Mouse (Mus musculus) kidney, adult 8-10 months (tissue): ENCODE results near the gene Lexm.

ENCODE experiments used
- DNase-seq, 2 experiments: peaks; one replicate each; pipeline ENCODE4 v3.0.0; 2022

The Lexm gene

DNA sequence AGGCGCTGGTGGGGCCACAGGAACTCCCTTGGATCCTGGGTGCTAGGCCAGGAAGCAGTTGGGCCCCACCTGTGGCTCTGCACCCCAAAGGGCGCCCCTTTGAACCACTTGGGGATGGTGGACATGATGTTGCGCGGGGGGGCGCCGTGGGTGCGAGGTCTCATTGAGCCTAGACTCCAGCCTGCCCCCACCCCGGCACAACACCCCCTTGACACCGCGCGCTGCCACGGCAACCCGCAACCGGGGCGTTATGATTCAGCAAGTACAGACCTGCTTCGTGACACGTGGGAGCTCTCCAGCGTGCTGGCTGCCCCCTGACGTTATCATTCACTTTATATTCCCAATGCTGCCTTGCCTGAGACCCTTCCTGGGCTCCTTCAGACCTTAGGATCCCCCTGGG lies at the start of gene Lexm:
Lexm (minus strand) TSS at position 186 of the 400 bp plus-strand sequence.
- DNase-seq = no peak

DNA sequence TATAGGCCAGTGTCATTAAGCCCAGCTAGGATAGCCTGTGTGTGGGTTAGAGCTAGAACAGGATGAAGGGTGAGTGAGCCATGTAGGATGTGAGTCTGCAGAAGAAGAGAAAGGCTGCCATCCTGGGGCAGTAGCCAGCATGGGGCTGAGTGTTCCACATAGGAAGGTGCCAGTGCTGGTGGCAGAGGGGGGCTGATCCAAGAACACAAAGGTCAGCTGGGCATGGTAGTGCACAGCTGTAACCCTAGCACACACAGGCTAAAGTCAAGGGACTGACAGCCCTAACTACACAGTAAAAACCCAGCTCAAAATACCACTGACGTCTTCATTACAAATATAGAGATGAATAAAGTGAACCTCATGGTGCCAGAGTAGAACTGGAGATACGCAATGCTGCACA lies 49.5 kb upstream of the Lexm start:
- DNase-seq = no peak

DNA sequence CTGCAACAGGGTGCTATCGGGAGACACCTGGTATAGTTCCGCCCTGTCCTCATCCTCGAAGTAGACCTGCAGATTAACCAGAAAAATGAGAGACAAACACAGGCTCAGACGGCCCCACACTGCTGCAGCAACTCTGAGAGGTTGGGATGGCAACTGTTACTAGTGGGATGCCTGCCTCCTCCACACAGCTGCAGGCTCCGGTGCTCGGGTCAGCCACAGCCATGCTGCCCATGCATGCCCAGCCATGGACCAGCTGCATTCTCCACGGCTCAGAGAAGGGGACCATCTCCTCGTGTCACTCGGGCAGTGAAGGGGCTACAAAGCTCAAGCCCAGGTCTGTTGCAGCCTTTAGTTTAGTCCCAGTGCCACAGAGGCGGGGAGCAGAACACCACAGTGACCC lies 48.6 kb upstream of the Lexm start:
- no peak for DNase-seq

DNA sequence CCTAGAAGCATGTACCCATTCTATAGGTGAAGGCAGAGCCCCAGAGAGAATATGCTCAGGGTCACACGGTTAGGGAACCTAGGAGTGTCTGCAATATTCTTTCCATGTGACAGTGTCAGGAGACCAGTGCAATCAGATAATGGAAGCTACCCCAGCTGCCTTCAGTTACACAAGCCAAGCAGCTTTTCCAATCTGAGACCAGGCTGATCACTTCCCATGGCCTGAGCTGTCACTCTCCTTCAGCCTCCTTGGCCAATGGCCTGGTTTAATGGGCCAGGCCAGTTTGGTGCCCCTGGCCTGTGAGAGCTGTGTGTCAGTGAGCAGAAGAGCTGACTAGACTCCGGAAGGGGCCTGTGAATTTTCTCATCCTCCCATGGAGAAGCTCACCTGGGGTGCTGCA lies 48.2 kb upstream of the Lexm start:
- DNase-seq = no peak

DNA sequence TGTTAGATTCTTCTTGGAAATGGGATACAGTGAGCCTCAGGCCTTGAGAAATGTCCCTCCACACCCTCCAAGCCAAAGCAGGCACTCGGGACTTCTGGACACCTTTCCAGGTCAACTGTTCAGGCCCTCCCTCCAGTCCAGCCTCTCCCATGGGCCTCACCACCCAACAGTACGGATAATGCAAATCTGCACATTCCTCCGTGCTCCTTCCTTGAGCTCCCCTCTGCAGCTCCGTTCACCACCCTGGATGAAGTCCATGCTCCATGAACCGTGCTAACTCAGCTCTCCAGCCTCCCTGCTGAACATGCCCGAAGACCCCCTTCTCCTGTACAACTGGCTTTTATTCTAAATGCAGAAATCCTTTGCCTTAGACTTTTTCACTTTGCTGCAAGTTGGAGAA lies 47.7 kb upstream of the Lexm start:
- peak; percentile 62 to 76 for DNase-seq

DNA sequence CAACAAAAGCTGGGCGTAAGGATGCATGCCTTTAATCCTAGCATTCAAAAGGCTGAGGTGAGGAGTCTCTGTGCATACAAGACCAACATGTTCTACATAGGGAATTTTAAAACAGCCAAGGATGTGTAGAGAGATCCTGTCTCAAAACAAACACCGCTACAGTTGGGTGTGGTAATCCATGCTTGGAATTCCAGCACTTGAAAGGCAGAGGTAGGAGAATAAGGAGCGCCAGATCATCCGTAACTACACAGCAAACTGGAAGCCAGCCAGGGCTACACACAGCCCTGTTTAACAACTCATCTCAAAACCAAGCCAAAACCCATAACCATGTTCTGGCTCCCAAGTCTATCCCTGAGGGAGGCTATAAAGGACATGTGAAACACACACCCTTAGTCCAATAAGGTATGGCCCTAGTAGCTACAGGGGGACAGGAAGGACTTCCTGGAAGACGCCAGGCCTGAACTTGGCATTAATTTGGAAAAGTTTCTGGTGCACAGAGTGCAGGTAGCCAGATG lies 47.0 kb upstream of the Lexm start:
- no peak for DNase-seq

DNA sequence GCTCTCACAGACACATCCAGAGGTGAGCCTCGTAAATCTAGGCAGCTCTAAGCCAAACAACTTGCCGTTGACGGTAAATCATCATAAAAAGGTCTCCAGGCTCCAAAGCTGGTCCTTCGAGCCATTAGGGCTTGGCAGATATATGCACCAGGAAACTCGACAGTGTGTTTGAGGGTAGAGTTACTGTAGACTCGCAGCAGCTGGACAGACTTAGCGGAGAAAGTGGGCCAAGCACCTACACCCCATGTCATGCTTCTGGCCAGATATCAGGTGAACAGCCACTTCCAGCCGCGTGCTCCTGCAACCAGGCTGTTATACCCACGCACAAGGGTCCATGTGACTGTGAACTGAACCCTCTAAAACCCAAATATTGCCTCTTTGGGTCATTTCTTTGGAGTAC lies 38.6 kb upstream of the Lexm start:
- no peak for DNase-seq

DNA sequence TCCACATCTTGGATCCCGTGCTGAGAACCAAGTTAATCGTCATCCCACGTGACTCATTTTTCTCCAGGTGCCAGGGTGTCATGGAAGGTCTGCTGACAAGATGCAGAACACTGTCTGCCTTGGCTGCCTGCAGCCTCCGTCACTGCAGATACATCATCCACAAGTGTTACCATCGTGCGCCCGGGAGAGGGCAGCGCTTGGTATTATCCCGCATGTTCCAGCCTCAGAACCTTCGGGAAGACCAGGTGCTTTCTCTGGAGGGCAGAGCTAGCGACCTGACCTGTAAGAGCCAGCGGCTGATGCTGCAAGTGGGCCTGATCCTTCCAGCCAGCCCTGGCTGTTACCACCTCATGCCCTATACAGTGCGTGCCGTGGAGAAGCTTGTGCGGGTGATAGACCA lies 36.0 kb upstream of the Lexm start:
- DNase-seq = no peak

DNA sequence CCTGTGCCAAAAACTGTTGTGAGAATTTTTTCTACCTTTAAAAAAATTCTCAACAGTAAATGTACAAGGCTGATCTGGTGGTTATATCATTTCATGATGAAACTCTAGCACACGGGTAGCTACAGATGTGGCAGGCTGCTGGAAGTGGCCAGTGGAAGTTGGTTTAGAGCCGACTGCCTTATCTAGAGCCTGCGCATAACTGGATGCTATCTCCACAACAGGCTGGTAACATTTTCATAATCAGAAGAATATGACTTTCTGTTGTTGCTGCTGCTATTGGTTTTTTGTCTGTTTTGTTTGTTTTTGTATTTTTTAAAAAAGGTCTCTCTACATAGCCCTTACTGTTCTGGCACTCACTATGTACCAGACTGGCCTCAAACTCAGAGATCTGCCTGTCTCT lies 35.5 kb upstream of the Lexm start:
- DNase-seq = no peak

DNA sequence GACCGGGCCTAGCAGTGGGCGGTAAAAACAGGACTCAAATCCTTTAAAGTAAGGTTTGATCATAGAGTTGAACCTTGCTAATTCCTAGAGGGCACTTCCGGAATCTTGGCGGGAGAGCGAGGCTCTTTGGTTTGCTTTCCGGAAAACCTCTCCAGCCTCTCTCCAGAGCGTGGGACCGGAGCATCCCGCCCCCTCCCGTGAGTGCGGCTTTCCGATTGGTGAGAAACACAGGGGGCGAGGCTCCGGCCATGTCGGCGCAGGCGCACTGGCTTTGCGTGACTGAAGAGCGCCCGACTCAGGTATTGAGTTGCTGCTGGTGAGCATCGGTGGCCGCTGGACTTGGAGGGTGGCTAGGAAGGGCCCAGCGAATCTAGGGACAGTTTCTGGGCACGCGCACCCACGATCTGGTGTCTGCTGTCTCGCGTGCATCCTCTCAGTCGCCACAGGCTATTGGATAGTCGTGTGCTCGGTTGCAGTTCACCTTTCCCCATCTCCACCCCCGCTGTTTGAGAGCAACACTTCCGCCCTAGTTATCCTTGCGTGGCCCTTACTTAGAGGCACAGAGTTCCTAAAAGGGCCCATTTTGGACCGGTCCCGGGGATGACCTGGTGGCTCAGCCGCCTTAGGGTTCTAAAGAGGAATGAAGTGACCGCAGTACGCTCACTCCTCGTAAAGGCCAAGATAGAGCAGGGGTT lies 33.9 kb upstream of the Lexm start, which contains the start of gene Pars2:
Pars2 (plus strand) TSS at position 237 of the 695 bp plus-strand sequence.
- peak; percentile 97 to 98 for DNase-seq

DNA sequence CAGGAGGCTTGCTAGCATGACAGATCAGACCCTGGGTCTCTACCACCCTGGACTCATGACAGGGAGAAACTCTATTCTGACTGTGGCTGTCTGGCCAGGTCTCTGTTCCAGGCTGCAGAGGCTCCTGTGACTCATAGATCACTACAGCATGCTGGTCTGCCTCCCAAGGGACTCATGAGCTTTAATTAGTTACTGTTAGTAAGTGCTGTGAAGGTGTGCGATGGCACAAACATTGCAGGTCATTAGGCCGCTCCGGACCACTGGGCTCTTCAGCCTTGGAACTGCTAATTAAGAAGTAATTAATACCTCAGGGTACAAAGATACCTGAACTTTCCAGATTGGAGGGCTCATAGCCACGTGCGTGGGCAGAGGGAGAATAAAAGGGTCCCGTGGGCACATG lies 30.1 kb upstream of the Lexm start:
- DNase-seq = peak in 1 of 2 experiments; percentile 37

DNA sequence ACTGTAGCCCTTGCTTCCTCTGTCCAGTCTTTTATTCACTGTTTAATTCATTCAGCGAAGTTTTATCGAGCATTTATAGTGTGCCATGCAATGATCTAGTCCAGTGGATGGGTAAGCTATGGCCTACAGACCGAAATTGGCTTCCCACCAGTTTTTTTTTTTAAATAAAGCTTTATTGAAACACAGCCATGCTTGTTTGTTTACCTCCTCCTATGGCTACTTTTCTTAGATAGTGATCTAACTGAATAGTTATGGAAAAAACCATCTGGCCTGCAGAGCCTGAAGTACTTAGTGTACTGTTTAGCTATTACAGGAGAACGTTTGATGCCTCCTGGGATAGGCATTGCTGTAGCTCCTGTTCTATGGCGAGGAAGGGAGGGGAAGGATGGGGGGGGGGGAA lies 28.8 kb upstream of the Lexm start:
- DNase-seq = no peak

DNA sequence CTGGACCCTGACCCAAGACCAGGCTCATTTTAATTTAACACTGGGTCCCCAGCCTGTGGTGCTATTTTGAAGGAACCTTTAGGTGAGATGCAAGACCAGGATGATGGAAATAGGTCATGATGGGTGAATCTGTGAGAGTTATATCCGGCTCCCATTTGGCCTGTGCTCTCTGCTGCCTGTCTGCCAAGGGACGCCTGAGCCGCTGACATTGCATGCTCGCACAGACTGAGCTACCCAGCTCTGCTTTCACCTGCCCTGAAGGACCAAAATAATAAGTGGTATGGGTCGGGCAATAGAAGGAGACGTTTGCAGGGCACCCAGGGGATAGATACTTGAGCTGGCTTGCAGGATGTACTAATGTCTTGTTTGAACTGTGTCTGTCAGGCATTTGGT lies 27.2 kb upstream of the Lexm start:
- DNase-seq = no peak

DNA sequence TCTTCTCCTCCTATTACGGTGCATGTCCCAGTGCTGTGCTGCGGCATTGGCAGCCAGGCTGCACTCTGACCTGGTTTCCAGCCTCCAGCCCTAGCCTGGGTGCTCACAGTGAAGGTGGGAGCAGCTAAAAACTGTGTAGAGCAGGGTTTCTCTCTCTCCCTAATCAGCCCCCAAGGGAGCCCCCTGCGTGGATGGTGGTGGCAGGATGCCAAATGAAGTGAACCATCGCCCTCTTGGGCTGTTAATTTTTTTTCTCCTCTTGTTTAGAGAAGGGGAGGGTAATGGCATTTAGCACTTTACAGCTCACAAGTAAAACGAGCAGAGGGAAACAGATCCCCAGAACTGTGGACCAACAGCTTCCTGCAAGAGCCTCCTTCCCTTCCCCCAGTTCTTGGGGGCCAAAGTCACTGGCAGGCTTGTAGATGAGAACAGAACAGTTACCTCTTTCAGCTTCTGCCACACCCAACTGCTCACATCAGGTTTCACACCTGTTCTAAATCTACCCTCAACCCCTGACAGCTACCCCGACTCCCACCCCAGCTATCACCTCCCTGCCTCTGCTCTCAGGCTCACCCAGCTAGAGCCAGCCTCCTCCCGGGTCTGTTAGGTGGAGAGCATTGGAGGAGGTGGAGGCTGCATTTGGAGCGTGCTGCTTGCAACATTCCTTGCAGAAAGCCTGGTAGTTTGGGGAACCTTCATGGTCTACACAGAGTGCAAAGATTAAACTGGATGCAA lies 26.6 kb upstream of the Lexm start:
- peak in 1 of 2 experiments; percentile 22 for DNase-seq

DNA sequence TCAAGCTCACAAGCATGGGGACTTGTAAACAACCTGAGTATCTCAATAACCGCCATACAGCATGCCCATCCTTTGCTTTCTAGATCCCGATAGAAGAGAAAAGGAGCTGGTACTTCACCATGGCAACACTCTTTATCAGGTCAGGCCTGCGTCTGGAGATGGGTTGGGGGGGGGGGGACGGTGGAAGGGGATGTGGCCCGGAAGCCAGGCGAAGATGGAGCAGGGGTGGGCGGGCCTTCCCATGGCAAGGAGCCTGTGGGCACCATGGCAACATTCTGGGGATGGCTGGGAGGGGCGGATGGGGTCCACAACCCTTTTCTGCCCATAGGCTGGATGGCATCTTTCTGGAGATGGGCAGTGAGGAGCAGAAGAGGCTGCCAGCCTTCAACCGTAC lies 17.0 kb upstream of the Lexm start:
- no peak for DNase-seq

DNA sequence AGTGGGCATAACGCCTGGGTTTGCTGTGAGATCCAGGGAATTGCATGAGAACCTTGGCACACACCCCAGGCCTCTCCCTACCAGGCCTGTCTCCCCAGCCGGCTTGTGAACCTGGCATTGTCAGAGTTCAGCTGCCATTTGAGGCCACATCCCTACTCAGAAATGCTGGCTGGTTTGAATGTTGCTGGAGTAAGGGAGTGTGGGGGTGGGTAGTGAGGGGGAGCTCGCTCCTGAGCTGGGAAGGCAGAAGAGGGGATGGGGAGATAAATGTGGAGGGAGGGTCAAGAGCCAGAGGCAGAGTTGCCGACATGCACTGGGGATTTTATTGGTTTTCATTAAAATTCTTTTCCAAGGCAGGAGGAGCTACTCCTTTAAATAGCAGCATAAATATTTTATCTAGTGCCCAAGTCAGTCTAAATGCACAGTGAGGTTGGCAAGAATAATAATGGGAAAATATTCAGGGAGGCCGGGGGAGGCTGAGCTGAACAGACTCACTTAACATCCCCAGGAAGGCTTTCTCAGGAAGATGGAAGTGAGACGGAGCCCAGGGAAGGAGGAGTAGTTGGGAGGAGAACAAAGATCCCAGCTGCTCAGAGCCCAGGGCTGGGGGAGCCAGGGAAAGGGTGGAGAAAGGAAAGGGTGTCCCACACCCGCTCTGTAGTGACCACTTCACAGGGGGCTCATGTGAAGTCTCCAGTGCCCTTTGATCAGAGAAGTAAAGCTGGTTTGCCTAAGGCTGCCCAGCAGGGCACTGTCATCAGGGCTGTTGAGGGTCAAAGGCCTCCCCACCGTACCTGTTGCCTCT lies 16.4 kb upstream of the Lexm start:
- no peak for DNase-seq

DNA sequence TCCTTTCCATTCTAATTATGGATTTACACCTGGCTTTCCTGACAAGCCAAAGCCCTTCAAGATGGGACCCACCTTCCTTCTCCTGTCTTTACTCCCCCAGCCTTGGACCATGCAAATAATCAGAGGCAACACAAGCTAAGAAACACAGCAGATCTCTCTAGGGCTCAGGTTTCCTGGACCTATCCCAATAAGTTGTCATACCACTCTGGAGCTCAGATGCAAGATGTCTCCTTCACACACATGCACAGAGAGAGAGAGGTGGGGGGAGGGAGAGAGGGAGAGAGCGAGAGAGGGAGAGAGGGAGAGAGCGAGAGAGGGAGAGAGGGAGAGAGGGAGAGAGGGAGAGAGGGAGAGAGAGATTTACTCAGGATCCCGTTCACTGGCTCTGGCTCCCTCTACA lies 15.3 kb upstream of the Lexm start:
- DNase-seq = no peak

DNA sequence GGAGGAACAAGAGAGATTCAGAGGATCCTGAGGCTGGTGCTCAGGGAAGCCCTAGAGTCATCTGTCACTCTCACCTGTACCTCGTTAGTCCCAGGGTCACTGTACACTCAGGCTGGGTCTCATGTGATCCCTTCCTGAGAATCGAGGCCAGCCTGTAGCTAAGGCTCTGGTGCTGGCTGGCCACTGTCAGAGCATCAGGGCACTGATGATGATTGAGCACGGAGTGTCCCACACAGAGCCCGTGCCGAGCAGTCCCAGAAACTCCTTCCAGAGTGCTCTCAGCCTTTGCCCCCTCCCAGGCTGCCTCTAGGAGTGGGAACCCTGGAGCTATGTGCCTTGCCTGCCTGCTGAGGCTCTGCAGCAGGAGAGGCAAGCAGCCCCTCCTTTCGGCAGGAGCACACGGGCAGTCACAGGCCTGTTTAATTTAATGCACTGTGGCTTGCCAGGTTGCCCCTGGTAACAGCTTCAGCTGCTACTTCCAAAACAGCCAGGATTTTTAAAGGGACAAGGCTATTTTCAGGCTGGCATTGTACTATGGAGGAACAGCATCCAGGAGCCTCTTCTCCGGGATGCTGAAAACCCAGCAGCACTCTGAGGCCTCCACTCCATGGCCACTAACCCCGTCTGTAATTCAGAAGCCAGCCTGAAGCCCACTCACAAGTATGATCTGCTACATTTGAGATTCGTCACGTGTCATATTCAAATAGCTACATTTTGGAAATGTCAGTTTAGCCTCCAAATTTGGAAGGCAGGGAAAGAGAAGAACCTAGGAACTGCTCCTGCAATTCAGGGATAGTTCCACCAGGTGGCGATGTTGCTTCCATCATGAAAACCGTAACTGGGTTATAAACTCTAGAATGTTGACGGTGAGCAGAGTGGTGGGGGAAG lies 13.5 kb upstream of the Lexm start:
- peak; percentile 54 to 78 for DNase-seq

DNA sequence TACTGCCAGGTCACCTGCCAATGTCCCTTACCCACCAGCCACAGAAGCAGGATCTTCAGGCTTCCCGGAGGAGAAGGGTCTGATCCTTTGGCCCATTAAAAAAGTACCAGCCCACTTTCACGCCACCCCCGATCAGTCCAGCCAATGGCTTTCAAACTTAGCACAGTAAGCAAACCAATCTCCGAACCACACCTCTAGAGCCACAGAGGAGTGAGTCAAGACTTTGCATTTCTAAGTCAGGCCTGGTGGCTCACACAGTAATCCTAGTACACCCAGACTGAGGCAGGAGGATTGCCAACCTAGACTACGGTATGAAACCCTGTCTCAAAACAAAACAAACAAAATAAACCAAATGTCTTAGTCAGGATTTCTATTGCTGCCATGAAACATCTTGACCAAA lies 12.3 kb upstream of the Lexm start:
- DNase-seq = no peak

DNA sequence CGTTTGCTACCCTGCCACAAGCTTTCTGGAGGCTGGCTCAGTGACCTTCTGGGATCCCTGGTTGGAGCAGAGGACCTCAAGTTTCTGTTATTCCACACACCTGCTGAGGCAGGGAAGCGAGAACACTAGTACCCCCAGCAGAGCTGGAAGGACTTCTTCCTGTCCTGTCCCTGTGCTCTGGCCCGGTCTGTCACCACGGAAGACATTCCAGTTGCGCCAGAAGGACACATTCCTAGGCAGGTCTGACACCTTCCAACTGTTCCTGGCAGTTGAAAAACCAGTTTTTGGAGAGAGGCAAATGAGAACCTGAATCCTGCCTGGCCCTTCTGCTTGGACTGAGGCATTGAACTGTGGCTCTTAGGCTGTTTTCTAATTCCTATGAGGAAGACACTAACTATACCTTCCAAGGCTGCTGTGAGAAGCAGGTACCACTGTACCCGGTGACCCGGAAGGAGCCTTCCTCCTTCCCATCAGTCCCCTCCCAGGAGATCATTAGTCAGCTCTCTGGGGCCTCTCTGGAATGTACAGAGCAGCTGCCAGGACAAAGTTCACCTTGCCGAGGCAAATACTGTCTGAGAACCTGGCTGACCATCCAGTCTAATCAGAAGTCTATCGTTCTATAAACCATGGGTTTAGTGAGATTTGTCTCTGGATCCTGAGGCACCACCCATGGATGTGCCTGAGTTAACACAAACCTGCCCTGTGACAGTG lies 11.8 kb upstream of the Lexm start:
- DNase-seq = peak; percentile 75 to 84

DNA sequence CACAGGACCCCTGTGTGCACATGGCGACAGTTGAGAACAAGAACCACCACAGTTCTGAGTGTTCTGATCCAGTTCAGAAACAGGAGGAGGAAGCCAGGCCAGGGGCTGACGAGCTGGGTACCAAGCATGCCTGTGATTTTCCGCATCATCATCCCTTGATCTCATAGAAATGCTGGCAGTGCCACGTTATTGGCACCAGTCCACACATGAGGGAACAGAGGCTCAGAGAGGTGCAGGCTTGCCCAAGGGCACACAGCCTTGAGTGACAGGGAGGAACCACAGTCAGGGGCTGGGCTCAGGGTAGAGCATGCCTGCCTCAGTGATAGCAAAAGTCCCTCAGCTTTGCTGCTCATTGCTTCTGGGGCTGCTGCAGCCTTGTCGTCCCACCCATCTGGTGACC lies 10.8 kb upstream of the Lexm start:
- peak in 1 of 2 experiments; percentile 22 for DNase-seq

DNA sequence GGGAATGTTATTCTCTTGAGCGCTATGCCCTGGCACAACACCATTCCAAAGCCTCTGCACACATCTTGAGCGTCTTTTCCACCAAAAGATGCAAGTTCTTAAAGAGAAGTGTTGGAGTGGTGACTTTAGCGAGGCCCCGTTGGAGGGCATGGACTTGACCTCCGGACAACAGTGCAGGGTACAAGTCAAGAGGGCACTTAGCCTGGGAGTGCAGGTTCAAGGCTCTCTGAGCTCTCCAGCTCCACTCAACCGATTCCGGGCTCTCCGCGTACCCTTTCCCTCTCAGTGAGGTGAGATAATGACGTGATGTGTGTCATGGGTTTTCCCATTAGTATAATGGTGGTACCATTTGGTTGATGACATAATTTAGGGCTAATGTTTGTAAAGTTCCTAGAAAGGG lies 7.2 kb upstream of the Lexm start:
- DNase-seq = no peak
